Mouse (Mus musculus) brain, embryonic 14.5 days (tissue): ENCODE data around the gene Nfia.

Source experiments
- CTCF ChIP-seq: fragments of 200-500 bp; IDR thresholded peaks from 2 replicates; pipeline ENCODE4 v1.5.1; 2012; ENCODE audit warnings: inconsistent platforms, mild to moderate bottlenecking, moderate library complexity, borderline replicate concordance; ENCODE audit not compliant: insufficient read depth, insufficient read length; ENCODE audit errors: extremely low read depth
- POLR2A ChIP-seq: fragments of 200-500 bp; IDR thresholded peaks from 2 replicates; pipeline ENCODE4 v1.6.1; 2012; ENCODE audit warnings: mild to moderate bottlenecking, inconsistent platforms, borderline replicate concordance; ENCODE audit not compliant: poor library complexity, insufficient read depth, insufficient read length, severe bottlenecking; ENCODE audit errors: extremely low read depth

GRCm38 (mm10) chr4:97843981-97844690 lies 71.6 kb downstream of the Nfia start:
- no peak for TF ChIP-seq CTCF
- TF ChIP-seq POLR2A = no peak
